Mouse (Mus musculus) B cell, adult 2 months (primary cell): ENCODE measurements at regions not wholly inside any gene's neighbourhood (a gene's known extent, or its start where the extent isn't known, plus 50 kb on each side); places are given as distances from the start of the nearest gene placed in this dataset.

Experiments
- DNase-seq, 2 experiments: peaks; one replicate each; pipeline ENCODE4 v3.0.0; 2022

- DNase-seq, result no peak
Observed at GRCm38 (mm10) chr3:63638572-63638971, 154.9 kb upstream of the Gm34302 start.

GRCm38 (mm10) chr3:63637913-63638312 lies 154.2 kb upstream of the Gm34302 start:
- no peak for DNase-seq

- DNase-seq, result no peak
Observed at GRCm38 (mm10) chr3:63627724-63628123, 144.0 kb upstream of the Gm34302 start.

- no peak for DNase-seq
Observed at GRCm38 (mm10) chr3:63616127-63616526, 132.4 kb upstream of the Gm34302 start.

GRCm38 (mm10) chr3:63613652-63614051 lies 130.0 kb upstream of the Gm34302 start:
- DNase-seq, result no peak

- no peak for DNase-seq
Observed at GRCm38 (mm10) chr3:63612767-63613363, 129.2 kb upstream of the Gm34302 start.

- DNase-seq, result no peak
Observed at GRCm38 (mm10) chr3:63610113-63610919, 126.6 kb upstream of the Gm34302 start.

GRCm38 (mm10) chr3:63609454-63610112 lies 125.9 kb upstream of the Gm34302 start:
- no peak for DNase-seq

GRCm38 (mm10) chr3:63582717-63583696 lies 99.3 kb upstream of the Gm34302 start:
- no peak for DNase-seq

- no peak for DNase-seq
Observed at GRCm38 (mm10) chr3:63582180-63582579, 98.5 kb upstream of the Gm34302 start.

- DNase-seq, result peak; percentile 40 to 47
Observed at GRCm38 (mm10) chr3:63570607-63571353, 87.1 kb upstream of the Gm34302 start.

- DNase-seq, result no peak
Observed at GRCm38 (mm10) chr3:63570082-63570481, 86.4 kb upstream of the Gm34302 start.

GRCm38 (mm10) chr3:63569004-63569596 lies 85.4 kb upstream of the Gm34302 start:
- DNase-seq, result no peak

- no peak for DNase-seq
Observed at GRCm38 (mm10) chr3:63567726-63568125, 84.0 kb upstream of the Gm34302 start.

GRCm38 (mm10) chr3:63563057-63563456 lies 79.4 kb upstream of the Gm34302 start:
- no peak for DNase-seq

- no peak for DNase-seq
Observed at GRCm38 (mm10) chr3:63562532-63562931, 78.9 kb upstream of the Gm34302 start.

- DNase-seq, result no peak
Observed at GRCm38 (mm10) chr3:63560745-63561151, 77.1 kb upstream of the Gm34302 start.

- no peak for DNase-seq
Observed at GRCm38 (mm10) chr3:63556741-63557140, 73.1 kb upstream of the Gm34302 start.

GRCm38 (mm10) chr3:63554872-63555271 lies 71.2 kb upstream of the Gm34302 start:
- peak in 1 of 2 experiments; percentile 1 for DNase-seq

- DNase-seq, result no peak
Observed at GRCm38 (mm10) chr3:63553426-63553825, 69.7 kb upstream of the Gm34302 start.

GRCm38 (mm10) chr3:63551661-63552060 lies 68.0 kb upstream of the Gm34302 start:
- DNase-seq, result no peak
